Mouse (Mus musculus): Measurements from ENCODE around the gene Susd1. TPM values are rescaled to one million over a fixed set of nuclear protein-coding genes. Genes with fewer than 3 reads are reported as not detected.

Susd1 gene
- polyA plus RNA-seq, 1 experiment from 2014 or later: 9.1 TPM

DNA sequence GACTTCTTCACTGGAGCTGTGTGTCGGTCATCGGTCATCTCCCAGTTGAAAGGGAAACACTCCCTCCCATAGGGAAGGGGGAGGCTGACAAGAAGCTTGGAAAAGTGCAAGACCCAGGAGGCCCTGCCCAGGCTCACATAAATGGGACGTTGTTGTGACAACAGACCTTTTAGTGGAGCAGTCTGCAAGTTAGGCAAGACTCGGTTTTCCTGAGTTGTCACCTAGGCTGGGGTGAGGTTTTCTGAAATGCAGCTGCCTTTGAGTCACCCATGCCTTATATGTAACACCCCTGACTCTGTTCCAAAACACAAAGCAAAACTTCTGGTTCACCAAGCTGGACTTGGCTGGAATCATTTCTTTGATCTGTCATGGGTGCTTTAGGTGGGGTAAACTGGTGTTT is 39.1 kb downstream of the Susd1 start:
- H3K27ac ChIP-seq: no peak overlapping the region
- 64% methylated on average over 4 of the region's 4 CpGs for WGBS

DNA sequence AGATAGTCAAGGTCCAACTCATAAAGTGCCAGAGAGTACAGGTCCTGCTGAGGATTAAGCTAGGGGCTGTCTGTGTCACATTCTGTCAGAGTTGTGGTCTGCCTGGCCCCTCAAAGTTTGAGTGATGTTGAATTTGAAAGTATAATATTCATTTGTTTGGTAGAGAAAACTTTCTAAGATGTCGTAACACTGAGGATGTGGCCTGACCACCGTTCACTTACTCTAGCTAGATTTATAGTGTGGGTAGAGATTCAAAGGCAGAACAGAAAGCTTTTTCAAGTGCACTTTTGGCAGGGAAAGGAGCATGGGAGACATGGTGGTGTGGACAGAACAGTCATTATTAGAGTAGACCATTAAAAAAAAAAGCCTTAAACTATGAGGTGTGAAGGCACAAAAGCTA is 42.9 kb downstream of the Susd1 start:
- Histone ChIP-seq H3K27me3 (replicated peaks) (no peaks in the 10 kb centered on the region), H3K36me3 (peaks cover 4% of the 10 kb centered on the region; the same call in 1 of the 2 replicates), H3K9me3 (no peaks in the 10 kb centered on the region), H3K9ac (no peak overlapping the region), H3K27ac (no peak overlapping the region), H3K4me2 (no peak overlapping the region), H3K4me1 (no peaks in the 10 kb centered on the region), H3K4me3 (replicated peaks) (no peak overlapping the region)
- no peak for ATAC-seq (ENCODE audit: insufficient read depth, low FRiP score, low read depth)
- WGBS: 86% methylated on average over 2 of the region's 2 CpGs

More for the DNA sequence above, 39.1 kb downstream of the Susd1 start:
- Histone ChIP-seq H3K4me2 (no peak overlapping the region), H3K4me1 (0 out of 2 replicates have a peak, but pooled peaks cover 2% of the 10 kb centered on the region), H3K27me3 (replicated peaks) (no peaks in the 10 kb centered on the region), H3K9ac (no peak overlapping the region), H3K4me3 (replicated peaks) (no peak overlapping the region), H3K9me3 (no peaks in the 10 kb centered on the region), H3K36me3 (no peaks in the 10 kb centered on the region)
- ATAC-seq (ENCODE audit: insufficient read depth, low FRiP score, low read depth): no peak

DNA sequence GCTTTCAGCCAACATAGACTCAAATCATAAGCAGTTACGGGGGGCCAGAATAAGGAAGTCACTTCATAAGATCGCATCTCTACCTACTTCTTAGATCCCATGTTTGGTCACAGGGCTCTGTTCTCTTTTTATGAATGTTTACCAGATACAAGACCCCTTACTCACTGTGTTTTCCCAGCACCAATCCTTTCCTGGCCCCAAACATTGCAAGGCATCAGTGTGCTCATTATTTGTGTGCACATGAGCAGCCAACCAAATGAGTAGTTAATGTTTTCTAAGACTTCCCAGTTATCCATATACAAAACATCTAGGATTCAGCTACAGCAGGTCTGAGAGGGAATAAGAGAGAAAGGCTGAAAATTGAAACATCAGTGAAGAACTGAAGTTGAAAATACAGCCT is 44.3 kb downstream of the Susd1 start:
- Histone ChIP-seq H3K9me3 (no peaks in the 10 kb centered on the region), H3K9ac (no peak overlapping the region), H3K4me2 (no peak overlapping the region), H3K4me3 (replicated peaks) (no peak overlapping the region), H3K4me1 (no peaks in the 10 kb centered on the region), H3K27me3 (replicated peaks) (no peaks in the 10 kb centered on the region), H3K36me3 (peaks cover 6% of the 10 kb centered on the region; the same call in 1 of the 2 replicates), H3K27ac (no peak overlapping the region)
- no peak for ATAC-seq (ENCODE audit: insufficient read depth, low FRiP score, low read depth)
- 94% methylated on average over 2 of the region's 2 CpGs for WGBS

DNA sequence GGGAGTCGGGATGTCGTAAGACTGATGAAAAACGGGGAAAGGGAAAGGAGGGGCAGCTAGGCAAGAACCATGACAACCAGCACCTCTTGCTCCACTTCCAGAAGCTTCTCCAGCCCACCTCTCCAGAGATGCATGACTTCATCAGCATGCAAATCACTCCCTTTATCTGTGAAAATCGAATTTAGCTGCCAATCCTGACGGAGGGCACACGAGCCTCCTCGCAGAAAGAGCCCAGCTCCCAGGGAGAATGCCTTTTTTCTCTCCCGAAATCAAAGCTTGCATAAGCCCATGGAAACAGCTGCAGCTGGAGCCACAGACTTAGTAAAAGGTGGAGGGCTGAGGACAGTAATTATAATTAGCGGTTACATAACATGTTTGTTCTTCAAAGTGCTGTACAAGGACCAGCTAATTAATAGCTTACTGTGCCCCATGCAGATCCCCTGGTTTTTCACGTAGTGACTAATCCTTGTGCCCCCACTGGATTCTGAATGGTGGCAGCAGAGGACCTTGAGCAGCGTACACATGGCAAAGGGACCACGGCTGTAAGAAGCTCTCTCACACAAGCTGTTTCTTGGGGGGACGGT is 49.9 kb downstream of the Susd1 start:
- Histone ChIP-seq H3K4me1 (peaks cover 10% of the 10 kb centered on the region; the same call in 1 of the 2 replicates), H3K27me3 (replicated peaks) (no peaks in the 10 kb centered on the region), H3K9ac (no peak overlapping the region), H3K27ac (peak overlapping the region; percentile 57; the same call in 1 of the 2 replicates), H3K9me3 (no peaks in the 10 kb centered on the region), H3K36me3 (peaks cover 6% of the 10 kb centered on the region; the same call in 1 of the 2 replicates), H3K4me3 (replicated peaks) (no peak overlapping the region), H3K4me2 (peak overlapping the region; percentile 30)
- ATAC-seq (ENCODE audit: insufficient read depth, low FRiP score, low read depth): no peak
- 31% methylated on average over 13 of the region's 13 CpGs for WGBS

DNA sequence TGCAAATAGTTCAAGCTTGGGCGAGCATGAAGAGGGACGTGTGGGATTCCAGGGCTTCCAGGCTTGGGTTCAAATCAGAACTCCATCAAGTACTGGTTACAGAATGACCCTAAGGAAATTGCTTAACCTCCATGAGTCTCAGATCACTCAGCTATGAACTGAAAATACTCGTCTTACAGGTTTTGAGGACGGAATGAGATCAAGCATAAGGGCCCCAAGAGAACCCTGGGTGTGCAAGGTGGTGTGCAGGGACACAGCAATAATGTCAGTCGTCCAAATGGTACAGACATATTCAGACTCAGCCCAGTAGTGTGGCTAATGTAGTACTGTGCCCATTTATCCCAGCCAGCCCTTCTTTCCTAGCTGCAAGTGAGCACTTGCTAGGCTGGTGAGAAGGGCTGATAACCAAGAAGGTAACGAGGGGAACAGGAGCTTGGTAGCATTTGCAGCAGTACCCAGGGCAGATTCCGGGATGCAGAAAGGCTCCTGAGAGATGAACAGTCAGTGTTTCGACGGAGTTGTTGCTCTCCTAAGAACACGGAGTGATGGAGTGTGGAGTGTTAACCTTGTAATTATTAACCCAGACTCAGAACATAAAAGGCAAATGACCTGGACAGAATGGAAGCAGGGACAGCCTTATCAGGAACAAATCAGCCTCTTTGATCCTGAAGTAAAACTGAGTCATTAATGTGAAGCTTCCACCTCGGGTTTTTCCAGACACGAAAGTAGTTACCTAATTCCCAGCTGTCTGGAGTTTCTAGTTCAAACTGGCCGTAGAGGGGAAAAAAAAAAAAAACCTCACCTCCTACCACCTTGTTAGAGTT is 50.8 kb downstream of the Susd1 start:
- H3K36me3 ChIP-seq: peaks cover 6% of the 10 kb centered on the region; the same call in 1 of the 2 replicates
- H3K27ac ChIP-seq: peak overlapping the region; percentile 57; the same call in 1 of the 2 replicates
- peak; percentile 79 for ATAC-seq (ENCODE audit: insufficient read depth, low FRiP score, low read depth)
- H3K9ac ChIP-seq: no peak overlapping the region
- 33% methylated on average over 13 of the region's 13 CpGs for WGBS
- H3K4me2 ChIP-seq: peak overlapping the region; percentile 30
- H3K27me3 ChIP-seq (replicated peaks): no peaks in the 10 kb centered on the region
- H3K4me3 ChIP-seq (replicated peaks): no peak overlapping the region
- no peaks in the 10 kb centered on the region for H3K9me3 ChIP-seq
- H3K4me1 ChIP-seq: peaks cover 10% of the 10 kb centered on the region; the same call in 1 of the 2 replicates

DNA sequence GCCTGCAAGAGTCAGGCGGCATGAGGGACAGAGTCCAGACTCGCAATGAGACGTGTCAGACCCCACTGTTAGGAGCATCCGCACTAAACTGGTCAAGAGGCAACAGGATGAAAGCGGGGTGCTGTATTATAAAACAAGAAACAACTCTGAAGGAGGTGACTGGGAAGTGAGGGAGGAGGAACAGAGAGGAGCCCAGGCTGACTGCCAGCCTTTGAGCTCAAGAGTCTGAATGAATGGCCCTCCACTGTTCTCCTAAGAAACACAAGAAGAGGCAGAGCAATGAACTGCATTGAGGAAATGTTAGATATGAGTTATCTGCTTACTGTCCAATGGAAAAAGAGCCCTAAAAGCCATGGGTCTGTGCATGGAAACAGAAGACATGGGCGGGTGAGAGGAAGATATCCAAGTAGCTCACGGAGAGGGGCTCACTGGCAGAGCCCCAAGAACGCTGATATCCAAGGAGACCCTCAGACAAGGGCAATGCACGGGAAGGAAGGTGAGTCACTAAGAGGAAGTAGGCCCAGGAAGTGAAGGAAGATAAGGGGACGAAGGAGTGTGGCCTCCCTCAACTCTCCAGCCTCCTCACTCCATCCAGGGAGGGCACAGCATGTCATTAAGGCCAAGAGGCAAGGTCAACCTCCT is 53.1 kb downstream of the Susd1 start:
- WGBS: 75% methylated on average over 10 of the region's 10 CpGs
- peaks cover 12% of the 10 kb centered on the region; the same call in 1 of the 2 replicates for H3K4me1 ChIP-seq

DNA sequence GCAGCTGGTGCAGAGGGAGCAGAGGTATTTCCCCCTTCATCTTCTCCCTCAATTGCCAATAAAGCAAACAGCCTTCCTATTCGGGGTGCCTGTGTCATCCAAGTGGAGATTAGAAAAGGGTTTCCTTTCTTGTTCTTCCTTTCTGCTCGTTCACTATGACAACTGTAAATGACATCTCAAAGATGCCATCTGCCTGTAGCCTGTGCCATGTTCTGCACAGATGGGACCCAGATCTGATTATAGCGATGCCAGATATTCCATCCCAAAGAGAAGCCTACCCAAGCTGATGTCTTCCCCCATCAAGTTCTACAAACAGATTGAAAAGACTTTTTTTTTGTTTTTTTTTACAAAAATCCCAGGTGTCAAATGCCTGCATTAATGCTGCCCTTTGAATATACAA is 54.6 kb downstream of the Susd1 start:
- H3K36me3 ChIP-seq: no peaks in the 10 kb centered on the region
- H3K27ac ChIP-seq: no peak overlapping the region
- H3K9me3 ChIP-seq: no peaks in the 10 kb centered on the region
- H3K9ac ChIP-seq: no peak overlapping the region
- H3K4me3 ChIP-seq (replicated peaks): no peak overlapping the region
- ATAC-seq (ENCODE audit: insufficient read depth, low FRiP score, low read depth): no peak
- peaks cover 12% of the 10 kb centered on the region; the same call in 1 of the 2 replicates for H3K4me1 ChIP-seq
- H3K27me3 ChIP-seq (replicated peaks): no peaks in the 10 kb centered on the region
- WGBS: 71% methylated on average over 3 of the region's 3 CpGs
- no peak overlapping the region for H3K4me2 ChIP-seq

More for the DNA sequence above, 53.1 kb downstream of the Susd1 start:
- no peaks in the 10 kb centered on the region for H3K9me3 ChIP-seq
- no peak for ATAC-seq (ENCODE audit: insufficient read depth, low FRiP score, low read depth)
- H3K4me2 ChIP-seq: no peak overlapping the region
- H3K9ac ChIP-seq: no peak overlapping the region
- no peak overlapping the region for H3K27ac ChIP-seq
- no peaks in the 10 kb centered on the region for H3K27me3 ChIP-seq (replicated peaks)
- H3K4me3 ChIP-seq (replicated peaks): no peak overlapping the region
- peaks cover under 1% of the 10 kb centered on the region; the same call in 1 of the 2 replicates for H3K36me3 ChIP-seq

DNA sequence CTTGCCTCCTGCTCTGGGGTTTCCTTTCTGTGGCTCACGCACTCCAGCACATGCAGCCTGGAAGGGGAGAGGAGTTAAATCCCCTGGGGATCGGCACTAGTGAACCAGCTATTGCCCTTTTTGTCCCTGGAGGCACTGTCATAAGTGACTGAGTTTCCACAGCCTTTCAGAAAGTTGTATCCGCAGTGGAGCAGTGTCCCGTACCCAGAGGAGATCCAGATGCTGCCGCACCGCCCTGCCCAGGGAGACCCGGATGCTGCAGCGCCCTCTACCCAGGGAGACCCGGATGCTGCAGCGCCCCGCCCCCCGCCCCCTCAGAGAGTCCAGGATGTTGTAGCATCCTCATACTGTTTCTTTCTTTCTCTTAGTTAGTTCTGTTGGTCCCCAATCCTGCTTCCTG is 56.3 kb downstream of the Susd1 start:
- 45% methylated on average over 12 of the region's 12 CpGs for WGBS
- Histone ChIP-seq H3K4me1 (peaks cover 6% of the 10 kb centered on the region; the same call in 1 of the 2 replicates), H3K4me2 (peak overlapping the region; percentile 19; the same call in 1 of the 2 replicates), H3K36me3 (no peaks in the 10 kb centered on the region), H3K27ac (no peak overlapping the region), H3K27me3 (replicated peaks) (no peaks in the 10 kb centered on the region), H3K9me3 (no peaks in the 10 kb centered on the region), H3K4me3 (replicated peaks) (no peak overlapping the region), H3K9ac (no peak overlapping the region)
- no peak for ATAC-seq (ENCODE audit: insufficient read depth, low FRiP score, low read depth)

DNA sequence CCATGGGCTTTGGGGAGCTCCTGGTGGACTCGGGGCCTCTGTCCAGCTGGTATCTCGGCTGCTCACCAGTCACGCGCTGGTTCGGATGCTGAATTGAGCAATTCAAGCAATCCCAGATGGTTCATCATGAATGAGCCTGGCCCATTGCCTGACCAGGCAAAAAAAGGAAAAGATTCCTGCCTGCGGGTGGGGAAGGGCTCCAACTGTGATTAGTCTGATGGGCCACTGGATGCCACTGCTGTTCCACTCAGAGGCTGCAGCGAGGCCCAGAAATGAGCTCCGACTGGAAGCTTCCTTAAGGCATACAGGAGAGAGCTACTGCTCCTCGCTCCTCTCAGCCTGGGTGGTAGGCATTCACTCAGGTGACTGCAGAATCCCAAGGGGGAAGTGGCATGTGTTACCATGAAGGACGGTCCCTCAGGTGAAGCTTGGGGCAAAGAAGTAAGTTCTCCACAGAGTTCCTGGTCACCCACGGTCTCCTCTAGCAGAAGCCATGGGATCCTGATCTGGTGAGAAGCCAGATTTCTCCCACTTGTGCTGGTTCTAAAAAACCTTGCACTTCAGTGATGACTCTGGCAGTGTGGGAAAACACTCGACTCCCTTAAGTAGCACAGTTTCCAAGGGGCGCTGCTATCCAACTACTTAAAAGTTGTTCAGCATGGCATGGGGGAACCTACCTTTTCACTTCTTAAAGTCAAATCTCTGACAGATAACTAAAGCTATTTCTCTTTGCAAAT is 57.3 kb downstream of the Susd1 start:
- Histone ChIP-seq H3K4me2 (no peak overlapping the region), H3K9ac (no peak overlapping the region), H3K27me3 (replicated peaks) (no peaks in the 10 kb centered on the region), H3K27ac (no peak overlapping the region), H3K4me3 (replicated peaks) (no peak overlapping the region), H3K4me1 (peaks cover 6% of the 10 kb centered on the region; the same call in 1 of the 2 replicates), H3K9me3 (no peaks in the 10 kb centered on the region), H3K36me3 (no peaks in the 10 kb centered on the region)
- ATAC-seq (ENCODE audit: insufficient read depth, low FRiP score, low read depth): no peak
- 75% methylated on average over 13 of the region's 13 CpGs for WGBS

DNA sequence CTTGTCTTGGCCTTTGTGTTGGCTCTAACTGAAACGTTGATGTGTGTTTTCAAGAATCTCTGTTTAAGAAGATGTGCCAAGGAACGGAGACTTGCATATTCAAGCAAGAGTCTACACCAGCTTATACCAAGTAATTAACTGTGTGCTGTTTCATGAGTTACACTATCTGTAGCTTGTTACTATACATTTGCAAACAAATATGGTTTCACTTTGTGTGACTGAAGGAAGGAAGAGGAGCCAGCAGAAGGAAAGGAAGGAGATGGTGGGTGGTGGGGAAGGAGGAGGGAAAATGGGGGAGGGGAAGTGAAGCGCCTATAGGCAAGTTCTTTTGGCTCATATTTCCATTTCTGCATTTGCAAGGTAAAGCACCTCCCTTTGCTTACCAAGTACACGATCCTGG is 58.0 kb downstream of the Susd1 start:
- H3K9me3 ChIP-seq: no peaks in the 10 kb centered on the region
- no peaks in the 10 kb centered on the region for H3K36me3 ChIP-seq
- no peak for ATAC-seq (ENCODE audit: insufficient read depth, low FRiP score, low read depth)
- H3K27me3 ChIP-seq (replicated peaks): no peaks in the 10 kb centered on the region
- H3K4me3 ChIP-seq (replicated peaks): no peak overlapping the region
- peaks cover 4% of the 10 kb centered on the region; the same call in 1 of the 2 replicates for H3K4me1 ChIP-seq
- no peak overlapping the region for H3K4me2 ChIP-seq
- 82% methylated on average over 4 of the region's 4 CpGs for WGBS
- no peak overlapping the region for H3K9ac ChIP-seq
- H3K27ac ChIP-seq: no peak overlapping the region

DNA sequence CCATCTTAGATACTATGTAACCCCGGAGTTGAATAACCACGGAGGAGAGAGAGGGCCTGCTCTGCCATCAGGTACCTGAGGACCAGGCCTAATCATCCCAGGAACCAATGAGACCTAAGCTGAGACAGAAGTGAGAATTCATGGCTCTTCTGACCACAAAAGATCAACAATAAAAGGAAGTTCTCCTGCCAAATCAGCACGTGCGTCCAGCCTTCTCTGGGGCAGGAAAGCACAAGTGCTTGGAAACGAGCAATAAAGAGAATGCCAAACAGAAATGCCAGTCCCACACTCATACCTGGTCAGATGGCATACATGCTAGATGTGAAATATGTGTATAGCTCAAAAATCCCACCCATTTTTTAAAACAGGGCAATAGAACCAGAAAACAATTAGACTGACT is 58.6 kb downstream of the Susd1 start:
- 77% methylated on average over 5 of the region's 5 CpGs for WGBS
- Histone ChIP-seq H3K36me3 (no peaks in the 10 kb centered on the region), H3K9ac (no peak overlapping the region), H3K27me3 (replicated peaks) (no peaks in the 10 kb centered on the region), H3K27ac (no peak overlapping the region), H3K4me2 (no peak overlapping the region), H3K9me3 (no peaks in the 10 kb centered on the region), H3K4me1 (0 out of 2 replicates have a peak, but pooled peaks cover 3% of the 10 kb centered on the region), H3K4me3 (replicated peaks) (no peak overlapping the region)
- ATAC-seq (ENCODE audit: insufficient read depth, low FRiP score, low read depth): no peak
